Mouse (Mus musculus) midbrain, embryonic 12.5 days (tissue): Measurements from ENCODE around the gene Abcg8. TPM values are rescaled to one million over a fixed set of nuclear protein-coding genes. Genes with fewer than 3 reads are reported as not detected.
A peak's percentile ranks its signal among the peaks of the same experiment; 100 is the strongest.

Experiments
- ATAC-seq: fragments of 200-750 bp; cut with Nextera tagmentation; 2 replicates; pipeline ENCODE4 v1.8.0; 2017; ENCODE audit warnings: low read depth, moderate TSS enrichment, moderate library complexity; ENCODE audit not compliant: low FRiP score
- H3K27ac ChIP-seq: fragments of 300-500 bp; sonication (generic); replicated peaks from 2 replicates; pipeline ENCODE4 v1.5.1; 2016; ENCODE audit warnings: mild to moderate bottlenecking
- H3K27me3 ChIP-seq: fragments of 300-500 bp; sonication (generic); 2 replicates; pipeline ENCODE4 v1.6.1; 2016; ENCODE audit warnings: mild to moderate bottlenecking
- H3K36me3 ChIP-seq: fragments of 300-500 bp; sonication (generic); 2 replicates; pipeline ENCODE4 v1.6.1; 2016
- H3K4me1 ChIP-seq: fragments of 300-500 bp; sonication (generic); 2 replicates; pipeline ENCODE4 v1.6.1; 2016
- H3K4me2 ChIP-seq: fragments of 300-500 bp; sonication (generic); replicated peaks from 2 replicates; pipeline ENCODE4 v1.6.1; 2016; ENCODE audit warnings: mild to moderate bottlenecking, moderate library complexity
- H3K4me3 ChIP-seq: fragments of 300-500 bp; sonication (generic); 2 replicates; pipeline ENCODE4 v1.5.1; 2016; ENCODE audit warnings: mild to moderate bottlenecking
- H3K9ac ChIP-seq: fragments of 300-500 bp; sonication (generic); replicated peaks from 2 replicates; pipeline ENCODE4 v1.6.1; 2016; ENCODE audit warnings: mild to moderate bottlenecking, moderate library complexity
- H3K9me3 ChIP-seq: fragments of 300-500 bp; sonication (generic); 2 replicates; pipeline ENCODE4 v1.6.1; 2016; ENCODE audit warnings: mild to moderate bottlenecking
- WGBS: fragments of 180-500 bp; shearing (Covaris S2); methylation state at CpG from one replicate; pipeline ENCODE4 v1.1.7; 2016; 5-methylcytosine and 5-hydroxymethylcytosine counted together
- polyA plus RNA-seq: library from polyadenylated mRNA; unstranded; fragments of >200 nt; fragmentation: Nextera tagmentation; extraction: Ambion mirVana; gene quantifications from 2 replicates; pipeline ENCODE4 v1.2.1, GENCODE M21; 2016

Gene Abcg8
- 0.08 TPM in 1 of 2 replicates, not detected in the other for polyA plus RNA-seq

DNA sequence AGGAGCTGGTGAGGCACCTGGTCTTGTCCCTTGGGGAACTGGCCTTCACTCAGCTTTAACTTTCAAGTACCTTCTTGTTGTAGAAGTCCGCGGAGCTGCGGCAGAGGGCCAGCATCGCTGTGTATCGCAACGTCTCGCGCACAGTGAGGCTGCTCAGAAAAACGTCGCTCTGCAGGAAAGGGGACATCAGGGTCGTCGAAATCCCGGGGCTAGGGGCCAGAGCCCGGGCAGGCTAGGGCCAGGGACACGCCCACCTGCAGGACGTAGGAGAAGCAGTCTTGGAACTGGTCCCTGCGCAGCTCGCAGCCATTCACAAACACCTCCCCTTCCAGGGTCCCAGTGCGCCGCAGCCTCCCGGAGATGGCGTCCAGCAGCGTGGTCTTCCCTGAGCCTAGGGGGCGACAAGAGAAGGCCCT, at the start of gene Abcg8:
TSS of gene Abcg8 (plus strand) at position 352 of the 416 bp plus-strand sequence.
- no peak within 1 kb of the TSS for H3K27ac ChIP-seq
- H3K27me3 ChIP-seq = peaks cover 30% of the 10 kb centered on the region
- no peaks in the 10 kb centered on the region for H3K36me3 ChIP-seq
- H3K4me3 ChIP-seq = peak within 1 kb of the TSS; percentile 30
- under 1% methylated on average over 24 of the region's 24 CpGs for WGBS
- peak within 1 kb of the TSS; percentile 12; the same call in 1 of the 2 replicates for H3K9ac ChIP-seq
- H3K4me2 ChIP-seq = peak within 1 kb of the TSS; percentile 58
- no peaks in the 10 kb centered on the region for H3K9me3 ChIP-seq
- ATAC-seq = peak; percentile 38; the same call in 1 of the 2 replicates
- H3K4me1 ChIP-seq = peaks cover 9% of the 10 kb centered on the region

DNA sequence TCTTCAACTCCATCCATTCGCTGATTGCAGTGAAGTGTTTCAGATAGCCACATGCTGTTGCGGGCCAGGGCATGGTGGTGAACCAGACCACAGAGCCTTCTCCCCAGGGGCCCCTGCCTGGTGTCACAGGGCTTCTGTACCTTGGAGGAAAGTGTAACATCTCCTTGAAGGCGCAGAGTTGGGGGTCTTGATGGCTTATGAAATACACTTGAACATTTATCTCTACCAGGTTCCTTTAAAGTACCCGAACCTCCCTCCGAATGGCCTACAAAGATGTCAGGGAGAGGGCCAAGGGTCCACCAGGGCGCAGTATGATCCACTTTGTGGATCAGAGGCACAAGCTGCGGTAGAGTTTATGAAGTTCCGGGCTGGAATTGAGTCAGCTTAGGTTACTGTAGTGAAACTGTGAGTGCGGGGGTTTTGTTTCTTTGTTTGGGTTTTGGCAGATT, 49.2 kb upstream of the Abcg8 start:
- H3K9me3 ChIP-seq = no peaks in the 10 kb centered on the region
- 32% methylated on average over 9 of the region's 9 CpGs for WGBS
- H3K27ac ChIP-seq = no peak overlapping the region
- peak overlapping the region; percentile 73 for H3K9ac ChIP-seq
- H3K27me3 ChIP-seq = no peaks in the 10 kb centered on the region; the same call in 1 of the 2 replicates
- no peaks in the 10 kb centered on the region for H3K36me3 ChIP-seq
- H3K4me2 ChIP-seq = peak overlapping the region; percentile 68
- peak overlapping the region; percentile 65 for H3K4me3 ChIP-seq
- H3K4me1 ChIP-seq = peaks cover 7% of the 10 kb centered on the region
- peak; percentile 69 for ATAC-seq

DNA sequence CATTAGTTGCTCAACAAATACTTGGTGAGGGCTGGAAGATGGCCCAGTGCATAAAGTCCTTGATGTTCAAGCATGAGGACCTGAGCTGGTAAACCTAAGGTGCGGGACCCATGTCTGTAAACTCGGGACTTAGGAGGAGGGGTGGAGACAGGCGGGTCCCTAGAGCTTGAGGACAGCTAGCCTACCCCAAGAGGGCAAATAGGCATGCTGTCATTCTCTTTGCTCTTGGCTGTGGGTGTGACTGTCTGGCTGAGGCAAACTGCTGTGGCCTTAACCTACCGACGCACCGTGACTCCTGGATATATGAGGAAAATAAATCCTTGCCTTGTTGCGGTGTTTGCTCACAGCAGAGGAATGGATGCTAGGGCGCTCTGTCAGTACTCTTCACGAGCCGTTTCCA, 48.4 kb upstream of the Abcg8 start:
- Histone ChIP-seq H3K4me1 (peaks cover 7% of the 10 kb centered on the region), H3K4me2 (no peak overlapping the region), H3K9ac (no peak overlapping the region), H3K27ac (no peak overlapping the region), H3K27me3 (no peaks in the 10 kb centered on the region; the same call in 1 of the 2 replicates), H3K4me3 (no peak overlapping the region), H3K36me3 (no peaks in the 10 kb centered on the region), H3K9me3 (no peaks in the 10 kb centered on the region)
- ATAC-seq = no peak
- WGBS = 91% methylated on average over 10 of the region's 10 CpGs

DNA sequence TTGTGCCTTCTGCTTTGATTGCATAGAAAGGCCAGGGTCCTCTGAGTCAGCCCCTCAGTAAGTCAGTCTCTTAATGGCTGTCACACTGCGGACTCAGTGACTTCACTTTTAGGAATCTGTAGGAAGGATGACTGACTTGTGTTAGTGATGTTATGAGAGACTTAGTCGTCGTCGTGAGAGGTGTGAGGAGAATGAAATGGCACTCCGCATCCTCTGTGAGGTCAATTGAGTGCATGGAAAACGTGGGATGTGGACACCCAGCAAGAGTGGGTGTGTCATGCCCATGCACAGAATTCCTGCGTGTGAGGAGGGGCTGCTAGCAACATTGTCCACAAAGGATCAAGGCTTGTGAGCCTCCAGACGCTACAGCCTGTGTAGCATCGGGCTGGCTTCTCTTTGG, 47.5 kb upstream of the Abcg8 start:
- no peak overlapping the region for H3K4me2 ChIP-seq
- ATAC-seq = no peak
- 85% methylated on average over 9 of the region's 9 CpGs for WGBS
- H3K4me3 ChIP-seq = no peak overlapping the region
- no peaks in the 10 kb centered on the region for H3K36me3 ChIP-seq
- no peaks in the 10 kb centered on the region for H3K9me3 ChIP-seq
- H3K27me3 ChIP-seq = no peaks in the 10 kb centered on the region; the same call in 1 of the 2 replicates
- H3K27ac ChIP-seq = no peak overlapping the region
- H3K9ac ChIP-seq = no peak overlapping the region
- H3K4me1 ChIP-seq = peaks cover 7% of the 10 kb centered on the region

DNA sequence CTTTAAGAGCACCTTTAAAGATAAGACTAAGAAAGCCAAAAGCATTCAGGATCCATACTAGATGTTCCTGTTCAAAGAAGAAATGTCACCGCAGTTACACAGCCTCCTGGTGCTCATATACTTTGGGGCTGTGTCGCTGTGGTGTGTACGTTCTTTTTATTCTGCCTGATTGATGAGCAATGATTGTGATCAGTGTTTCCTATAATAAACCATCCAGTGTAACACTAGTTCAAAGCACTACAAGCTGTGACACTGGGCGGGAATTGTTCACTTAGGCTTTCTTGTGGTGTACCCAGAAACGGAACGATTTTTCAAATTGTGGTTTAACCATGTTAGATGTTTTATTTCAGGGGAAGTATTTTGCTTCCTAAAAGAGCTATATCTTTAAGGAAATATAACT, 44.3 kb upstream of the Abcg8 start:
- ATAC-seq = no peak
- Histone ChIP-seq H3K4me1 (peaks cover 5% of the 10 kb centered on the region), H3K4me2 (no peak overlapping the region)

DNA sequence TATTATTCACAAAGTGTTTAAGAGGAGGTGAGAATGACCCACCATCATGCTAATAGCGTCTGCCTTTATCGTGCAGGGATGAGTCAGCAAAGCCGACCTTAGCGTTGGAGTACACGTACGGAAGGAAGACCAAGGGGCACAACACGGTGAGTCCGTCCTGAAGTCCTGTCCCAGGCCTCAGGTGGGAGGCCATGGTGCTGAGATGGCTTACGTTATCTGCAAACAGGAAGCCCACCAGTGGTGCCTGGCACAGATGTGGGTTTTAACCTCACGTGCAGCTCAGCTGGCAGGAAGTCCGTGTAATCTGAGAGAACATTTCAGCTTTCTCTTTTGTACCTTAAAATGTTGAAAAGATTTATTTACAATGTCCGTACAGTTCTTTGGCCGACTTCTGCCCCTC, 42.7 kb upstream of the Abcg8 start:
- no peak for ATAC-seq
- Histone ChIP-seq H3K36me3 (no peaks in the 10 kb centered on the region), H3K27ac (no peak overlapping the region), H3K9ac (no peak overlapping the region), H3K9me3 (no peaks in the 10 kb centered on the region), H3K4me3 (no peak overlapping the region), H3K27me3 (no peaks in the 10 kb centered on the region), H3K4me1 (no peaks in the 10 kb centered on the region), H3K4me2 (no peak overlapping the region)
- WGBS = 88% methylated on average over 13 of the region's 13 CpGs

More for the DNA sequence above, 44.3 kb upstream of the Abcg8 start:
- 93% methylated on average over 6 of the region's 6 CpGs for WGBS
- no peaks in the 10 kb centered on the region for H3K27me3 ChIP-seq
- no peaks in the 10 kb centered on the region for H3K9me3 ChIP-seq
- no peak overlapping the region for H3K27ac ChIP-seq
- no peaks in the 10 kb centered on the region for H3K36me3 ChIP-seq
- H3K9ac ChIP-seq = no peak overlapping the region
- H3K4me3 ChIP-seq = no peak overlapping the region

DNA sequence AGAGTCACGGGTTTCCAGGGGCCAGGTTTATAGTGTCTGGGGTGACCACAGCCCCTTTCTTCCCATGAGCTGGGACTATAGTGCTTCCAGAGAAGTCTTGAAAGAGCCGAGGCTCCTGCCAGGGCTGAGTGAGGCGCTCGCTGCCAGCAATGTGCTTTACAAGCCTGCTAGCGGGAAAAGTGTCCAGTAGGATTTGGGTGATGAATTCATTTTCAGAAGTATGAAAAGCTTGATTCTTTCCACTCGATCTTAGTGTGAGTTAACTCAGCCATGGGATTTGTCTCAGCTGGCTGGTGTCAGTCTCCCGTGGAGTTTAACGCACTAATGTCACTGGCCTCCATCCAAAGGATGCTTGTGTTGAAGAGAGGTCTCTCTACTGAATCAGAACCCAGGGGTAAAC, 39.8 kb upstream of the Abcg8 start:
- H3K9ac ChIP-seq = no peak overlapping the region
- no peak overlapping the region for H3K4me3 ChIP-seq
- no peak overlapping the region for H3K4me2 ChIP-seq
- no peak for ATAC-seq
- H3K27ac ChIP-seq = no peak overlapping the region
- H3K4me1 ChIP-seq = no peaks in the 10 kb centered on the region; the same call in 1 of the 2 replicates
- H3K9me3 ChIP-seq = no peaks in the 10 kb centered on the region
- WGBS = 56% methylated on average over 8 of the region's 8 CpGs
- no peaks in the 10 kb centered on the region for H3K27me3 ChIP-seq
- no peaks in the 10 kb centered on the region for H3K36me3 ChIP-seq

DNA sequence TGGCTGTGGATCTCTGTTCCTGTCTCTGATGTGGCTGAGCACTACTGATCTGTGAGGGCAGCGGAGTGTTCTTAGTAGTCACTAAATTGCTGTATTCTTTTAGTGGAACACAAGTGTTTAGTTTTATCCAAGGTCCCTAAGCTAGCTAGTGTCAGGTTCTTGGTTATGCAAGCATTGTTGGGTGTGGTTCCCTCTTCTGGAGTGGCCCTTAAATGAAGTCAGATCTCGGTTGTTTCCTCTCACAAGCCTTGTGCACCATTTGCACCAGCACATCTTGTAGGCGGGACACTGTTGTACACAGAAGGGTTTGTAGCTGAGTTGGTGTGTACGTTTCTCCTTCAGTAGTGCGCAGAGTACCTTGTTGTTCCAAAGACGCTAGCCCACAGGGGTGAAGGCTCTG, 38.1 kb upstream of the Abcg8 start:
- Histone ChIP-seq H3K27me3 (no peaks in the 10 kb centered on the region), H3K9ac (no peak overlapping the region), H3K4me3 (no peak overlapping the region), H3K9me3 (no peaks in the 10 kb centered on the region), H3K27ac (no peak overlapping the region), H3K4me1 (no peaks in the 10 kb centered on the region; the same call in 1 of the 2 replicates), H3K36me3 (no peaks in the 10 kb centered on the region), H3K4me2 (no peak overlapping the region)
- ATAC-seq = no peak
- 92% methylated on average over 6 of the region's 6 CpGs for WGBS

DNA sequence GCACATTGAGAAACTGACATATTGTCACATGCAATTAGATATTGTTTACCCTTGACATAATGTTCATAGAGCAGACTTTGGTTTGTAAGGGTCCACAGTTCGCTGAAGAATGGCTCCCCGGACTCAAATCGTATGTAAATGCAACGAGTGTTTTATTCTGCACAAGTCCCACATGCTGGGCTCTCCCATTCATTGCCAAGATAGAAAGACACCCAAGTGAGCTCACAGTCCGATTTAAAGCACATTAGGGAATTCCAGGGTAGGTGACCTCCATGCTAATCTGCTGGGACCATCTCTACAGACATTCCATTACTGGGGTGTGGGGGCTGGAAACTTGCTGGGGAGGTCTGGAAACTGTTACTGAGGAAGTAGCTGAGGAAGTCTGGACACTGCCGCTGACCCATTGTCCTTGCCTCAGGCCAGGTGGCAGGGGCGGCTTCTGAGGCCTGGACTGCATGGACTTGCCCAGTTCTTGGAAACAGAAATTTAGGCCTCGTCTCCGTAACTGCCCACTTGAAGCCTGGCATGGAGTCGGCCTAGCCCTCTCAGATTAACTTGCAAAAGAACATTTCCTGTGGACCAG, 36.2 kb upstream of the Abcg8 start:
- no peak overlapping the region for H3K9ac ChIP-seq
- no peak overlapping the region for H3K4me2 ChIP-seq
- H3K4me1 ChIP-seq = peaks cover 5% of the 10 kb centered on the region
- no peak for ATAC-seq
- no peaks in the 10 kb centered on the region for H3K27me3 ChIP-seq
- 64% methylated on average over 10 of the region's 10 CpGs for WGBS
- H3K36me3 ChIP-seq = no peaks in the 10 kb centered on the region
- no peak overlapping the region for H3K27ac ChIP-seq
- H3K4me3 ChIP-seq = no peak overlapping the region
- H3K9me3 ChIP-seq = no peaks in the 10 kb centered on the region

DNA sequence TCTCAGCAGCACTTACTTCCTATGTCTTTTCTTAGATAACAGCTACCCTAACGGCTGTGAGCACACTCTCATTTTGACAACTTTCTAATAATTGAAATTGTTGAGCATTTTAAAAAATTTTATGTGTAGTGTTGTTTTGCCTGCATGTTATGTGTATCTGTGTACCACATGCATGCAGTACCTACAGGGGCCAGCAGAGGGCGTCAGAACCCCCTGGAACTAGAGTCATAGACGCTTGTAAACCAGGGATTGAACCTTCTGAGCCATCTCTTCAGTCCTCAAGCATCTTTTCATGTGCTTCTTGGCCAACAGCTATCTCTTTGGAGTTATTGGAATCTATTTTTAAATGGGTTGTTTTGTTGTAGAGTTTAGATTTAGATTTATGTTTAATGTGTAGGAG, 34.2 kb upstream of the Abcg8 start:
- H3K27ac ChIP-seq = no peak overlapping the region
- no peaks in the 10 kb centered on the region for H3K27me3 ChIP-seq
- peaks cover 21% of the 10 kb centered on the region for H3K4me1 ChIP-seq
- H3K9ac ChIP-seq = no peak overlapping the region
- H3K4me2 ChIP-seq = no peak overlapping the region
- no peak overlapping the region for H3K4me3 ChIP-seq
- no peak for ATAC-seq
- H3K9me3 ChIP-seq = no peaks in the 10 kb centered on the region
- no peaks in the 10 kb centered on the region for H3K36me3 ChIP-seq
- WGBS = 30% methylated on average over 3 of the region's 3 CpGs

DNA sequence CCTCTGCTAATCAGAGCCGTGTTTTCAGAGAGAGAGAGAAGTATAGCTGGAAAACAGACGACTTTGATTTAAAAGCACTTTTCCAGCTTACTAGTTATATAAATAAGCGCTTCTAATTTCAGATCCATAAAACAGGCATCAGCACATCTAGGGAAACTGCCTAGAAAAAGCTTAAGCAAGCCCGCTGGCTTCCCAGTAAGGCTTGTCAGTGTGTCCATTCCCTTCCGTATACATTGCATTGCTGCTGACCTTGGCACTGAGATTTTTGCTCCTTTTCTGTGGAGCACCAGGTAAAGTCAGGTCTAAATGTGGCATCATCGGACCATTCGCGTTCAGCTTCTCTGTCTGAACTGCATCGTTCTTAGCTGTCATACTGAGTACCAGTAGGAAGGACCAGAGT, 33.8 kb upstream of the Abcg8 start:
- H3K36me3 ChIP-seq = no peaks in the 10 kb centered on the region
- no peak overlapping the region for H3K9ac ChIP-seq
- H3K4me1 ChIP-seq = peaks cover 21% of the 10 kb centered on the region
- no peaks in the 10 kb centered on the region for H3K27me3 ChIP-seq
- no peak for ATAC-seq
- 91% methylated on average over 9 of the region's 9 CpGs for WGBS
- H3K9me3 ChIP-seq = no peaks in the 10 kb centered on the region
- H3K4me2 ChIP-seq = no peak overlapping the region
- H3K27ac ChIP-seq = no peak overlapping the region
- no peak overlapping the region for H3K4me3 ChIP-seq

DNA sequence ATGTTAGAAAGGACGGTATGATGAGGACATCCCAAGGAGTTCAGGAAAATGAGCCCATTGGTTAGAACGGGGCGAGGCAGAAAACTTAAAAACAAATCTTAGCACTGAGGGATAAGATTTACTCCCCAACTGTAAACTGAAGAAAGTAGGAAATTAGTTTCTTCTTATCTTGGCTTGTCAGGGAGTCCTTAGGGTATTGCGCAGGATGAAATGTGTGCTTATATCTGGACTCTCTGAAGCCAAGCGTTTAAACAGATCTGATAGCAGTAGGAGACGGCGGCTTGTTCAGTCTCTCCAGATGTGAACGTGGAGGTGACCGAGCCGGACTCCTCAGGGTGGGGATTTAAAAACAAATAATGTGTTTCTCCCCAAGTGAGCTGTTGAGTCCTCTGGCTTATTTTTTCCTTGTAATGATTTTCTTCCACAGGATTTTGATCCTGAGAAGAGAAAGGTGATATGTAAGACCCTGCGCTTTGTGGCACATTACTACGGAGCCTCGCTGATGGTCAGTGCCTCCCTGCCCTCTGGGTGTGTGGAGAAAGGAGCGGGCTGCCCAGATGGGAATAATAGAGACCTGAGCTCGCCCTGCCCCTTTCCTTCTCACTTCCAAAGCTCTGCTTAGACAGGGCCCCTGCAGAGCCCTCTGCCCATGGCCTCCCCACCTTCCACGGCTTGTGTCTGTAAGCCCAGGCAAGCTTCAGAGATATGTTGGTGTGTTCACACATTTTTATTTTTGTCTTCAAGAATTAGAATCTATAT, 31.6 kb upstream of the Abcg8 start:
- no peak overlapping the region for H3K9ac ChIP-seq
- H3K4me2 ChIP-seq = no peak overlapping the region
- H3K27me3 ChIP-seq = no peaks in the 10 kb centered on the region
- peaks cover 21% of the 10 kb centered on the region for H3K4me1 ChIP-seq
- no peak overlapping the region for H3K4me3 ChIP-seq
- 48% methylated on average over 16 of the region's 16 CpGs for WGBS
- ATAC-seq = 0 out of 2 replicates have a peak, but pooled peaks have one; percentile 30
- H3K27ac ChIP-seq = 0 out of 2 replicates have a peak overlapping the region, but pooled peaks have one; percentile 15
- no peaks in the 10 kb centered on the region for H3K36me3 ChIP-seq
- H3K9me3 ChIP-seq = no peaks in the 10 kb centered on the region
